Mouse (Mus musculus) right cerebral cortex, postnatal 36 days (tissue): Measurements from ENCODE around the gene Rnf123.

Source experiments
- DNase-seq, 2 experiments: peaks; one replicate each; pipeline ENCODE4 v3.0.0; 2022; ENCODE audit warnings: low spot score in 2 of 2, mixed read lengths in 1 of 2

Gene Rnf123

DNA sequence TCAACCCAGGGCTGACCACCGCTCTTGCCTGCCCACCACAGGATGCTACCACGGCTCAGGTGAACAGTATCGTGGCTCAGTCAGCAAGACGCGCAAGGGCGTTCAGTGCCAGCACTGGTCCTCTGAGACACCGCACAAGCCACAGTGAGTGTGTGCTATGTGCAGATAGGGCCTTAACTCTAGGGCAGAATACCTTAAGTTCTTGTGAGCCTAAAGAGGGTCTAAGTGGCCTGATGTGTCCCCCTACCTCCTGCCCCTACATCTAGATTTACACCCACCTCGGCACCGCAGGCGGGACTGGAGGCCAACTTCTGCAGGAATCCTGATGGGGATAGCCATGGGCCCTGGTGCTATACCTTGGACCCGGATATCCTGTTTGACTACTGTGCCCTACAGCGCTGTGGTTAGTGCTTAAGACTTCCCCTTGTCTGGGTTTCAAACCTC is at the start of gene Rnf123:
TSS of gene Rnf123 (minus strand) at position 359 of the 444 bp plus-strand sequence.
- no peak for DNase-seq

DNA sequence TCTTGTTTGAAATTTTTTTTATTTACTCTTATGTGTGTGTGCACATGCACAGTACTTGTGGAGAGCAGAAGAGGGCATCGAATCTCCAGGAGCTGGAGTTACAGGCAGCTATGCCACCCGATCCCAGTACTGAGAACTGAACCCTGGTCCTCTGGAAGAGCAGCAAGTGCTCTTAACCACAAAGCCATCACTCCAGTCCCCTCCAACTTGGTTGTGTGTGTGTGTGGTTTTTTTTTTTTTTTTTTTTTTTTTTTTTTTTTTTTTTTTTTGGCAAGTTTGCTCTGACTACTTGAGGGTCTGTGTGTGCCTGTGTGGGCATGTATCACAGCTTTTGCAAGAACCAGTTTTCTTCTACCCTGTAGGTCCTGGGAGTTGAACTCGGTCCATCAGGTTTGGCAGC is 49.2 kb upstream of the Rnf123 start:
- no peak for DNase-seq

DNA sequence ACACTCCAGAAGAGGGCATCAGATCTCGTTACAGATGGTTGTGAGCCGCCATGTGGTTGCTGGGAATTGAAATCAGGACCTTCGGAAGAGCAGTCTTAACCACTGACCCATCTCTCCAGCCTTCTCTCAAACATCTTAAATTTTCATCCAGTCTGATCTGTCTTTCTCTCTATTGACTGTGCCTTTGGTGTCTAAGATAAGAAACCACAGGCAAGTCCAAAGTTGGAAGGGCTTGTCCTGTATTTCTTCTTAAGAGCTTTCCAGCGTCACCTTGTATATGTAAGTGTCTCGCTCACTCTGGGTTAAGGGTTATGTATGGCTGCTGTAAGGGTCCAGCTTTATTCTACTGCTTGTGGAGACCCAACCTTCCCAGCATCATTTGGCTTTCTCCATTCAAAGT is 48.4 kb upstream of the Rnf123 start:
- DNase-seq = no peak

DNA sequence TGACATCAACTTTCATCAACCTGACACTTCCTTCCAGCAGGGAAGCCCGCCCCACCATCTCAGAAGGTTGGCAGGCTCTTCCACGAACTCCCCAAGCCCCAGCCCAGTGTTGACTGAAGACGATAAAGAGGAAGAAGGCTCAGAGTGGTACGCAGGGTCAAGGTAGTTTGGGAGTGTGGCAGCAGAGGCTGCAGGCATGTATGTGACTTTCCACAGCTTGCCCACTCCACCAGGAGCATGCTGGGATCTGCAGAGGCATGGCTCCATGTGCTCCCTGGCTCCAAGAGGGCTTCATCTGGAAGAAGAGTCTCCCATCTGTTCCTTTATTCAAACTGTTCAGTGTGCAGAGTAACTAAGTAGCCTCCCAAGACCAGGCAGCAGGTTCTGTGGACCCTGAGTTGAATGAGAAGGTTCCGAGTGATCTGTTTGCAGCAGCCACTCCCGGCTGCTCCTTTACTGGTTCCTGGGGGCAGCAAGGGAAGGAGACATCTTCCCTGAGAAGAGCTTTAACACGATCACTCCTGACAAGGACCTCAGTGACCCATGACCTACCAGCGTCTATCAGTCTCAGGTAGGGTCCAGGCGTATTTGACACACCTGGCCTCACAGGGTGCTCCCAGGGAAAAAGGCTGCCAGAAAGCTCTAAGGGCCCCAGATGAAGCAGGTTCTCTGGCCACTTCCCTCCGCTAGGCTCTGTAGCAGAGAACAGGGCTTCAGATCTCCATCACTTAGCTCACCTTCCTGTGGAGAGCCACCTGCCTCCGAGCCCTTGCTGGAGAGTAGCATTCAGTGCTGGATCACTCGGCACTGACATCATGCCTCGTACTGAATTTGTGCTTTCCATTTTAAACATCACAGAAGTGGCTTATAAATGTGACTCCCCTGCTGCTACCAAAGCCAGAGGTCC is 46.1 kb upstream of the Rnf123 start:
- no peak for DNase-seq

DNA sequence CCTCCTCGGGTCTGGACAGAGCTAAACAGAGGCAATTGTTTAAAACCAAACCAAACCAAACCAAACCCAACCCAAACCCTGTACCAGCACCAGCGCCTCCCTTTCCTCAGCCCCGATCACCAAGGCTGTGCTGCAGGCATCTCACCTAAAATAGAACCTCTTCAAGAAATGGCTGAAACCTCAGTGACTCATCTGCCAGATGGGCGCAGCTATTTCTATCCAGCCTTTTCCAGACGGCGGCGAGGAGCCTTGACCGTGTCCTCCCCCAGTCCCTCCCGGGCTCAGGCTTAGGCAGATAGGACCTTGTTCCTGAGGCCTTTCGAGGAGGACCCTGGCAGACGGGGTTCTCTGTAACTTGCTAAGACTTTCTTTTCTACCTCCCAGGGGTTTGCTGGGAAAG is 45.1 kb upstream of the Rnf123 start:
- peak; percentile 68 to 85 for DNase-seq

DNA sequence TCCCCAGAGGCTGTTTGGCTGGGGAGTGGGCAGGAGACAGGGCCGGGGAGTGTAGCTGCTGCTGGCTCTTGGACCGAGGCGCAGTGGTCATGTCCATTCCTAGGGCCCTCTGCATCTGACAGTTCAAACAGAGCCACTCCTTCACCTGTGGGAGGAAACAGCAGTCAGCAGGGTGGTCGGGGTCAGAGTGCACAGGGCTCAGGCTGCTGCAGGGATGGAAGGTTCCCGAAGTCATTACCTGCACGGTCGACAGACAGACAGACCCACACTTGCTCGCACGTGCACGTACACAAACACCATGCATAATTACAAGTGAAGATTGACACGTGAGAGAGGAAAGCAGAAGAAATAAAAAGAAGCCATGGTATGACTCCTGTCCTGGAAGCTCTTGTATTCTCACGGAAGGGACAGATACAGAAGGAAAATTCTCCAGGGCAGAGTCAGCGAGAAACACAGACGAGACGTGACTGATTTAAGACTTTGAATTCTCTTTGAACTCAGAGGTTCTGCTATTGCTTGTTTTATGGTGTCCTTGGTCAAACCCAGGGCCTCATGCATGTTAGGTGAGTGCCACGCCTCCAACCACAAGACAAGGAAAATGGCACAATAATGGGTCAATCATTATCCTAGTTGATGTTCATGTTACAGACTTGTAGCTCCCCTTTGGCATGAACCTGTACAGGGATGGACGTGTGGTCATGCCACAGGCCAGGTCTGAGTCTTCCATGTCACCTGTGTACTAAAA is 43.5 kb upstream of the Rnf123 start:
- DNase-seq = no peak

DNA sequence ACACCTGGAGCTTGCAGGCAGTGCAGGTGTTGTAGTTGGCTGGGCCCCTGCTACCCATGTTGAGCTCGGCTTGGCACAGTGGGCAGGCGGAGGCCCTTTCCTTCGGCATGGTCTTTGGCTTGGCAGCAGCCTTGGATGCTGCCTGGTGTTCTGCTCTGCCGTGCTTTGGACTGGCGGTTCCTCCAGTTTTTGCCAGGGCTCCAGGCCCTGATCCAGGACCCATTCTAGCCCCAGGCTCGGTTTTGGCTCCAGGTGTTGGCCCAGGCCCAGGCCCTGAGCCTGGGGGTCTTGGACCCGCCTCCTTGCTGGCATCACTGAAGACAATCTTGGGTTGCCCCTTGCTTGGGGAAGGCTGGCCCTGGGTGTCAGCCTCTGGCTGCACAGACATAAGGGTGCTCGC is 42.6 kb upstream of the Rnf123 start:
- no peak for DNase-seq

DNA sequence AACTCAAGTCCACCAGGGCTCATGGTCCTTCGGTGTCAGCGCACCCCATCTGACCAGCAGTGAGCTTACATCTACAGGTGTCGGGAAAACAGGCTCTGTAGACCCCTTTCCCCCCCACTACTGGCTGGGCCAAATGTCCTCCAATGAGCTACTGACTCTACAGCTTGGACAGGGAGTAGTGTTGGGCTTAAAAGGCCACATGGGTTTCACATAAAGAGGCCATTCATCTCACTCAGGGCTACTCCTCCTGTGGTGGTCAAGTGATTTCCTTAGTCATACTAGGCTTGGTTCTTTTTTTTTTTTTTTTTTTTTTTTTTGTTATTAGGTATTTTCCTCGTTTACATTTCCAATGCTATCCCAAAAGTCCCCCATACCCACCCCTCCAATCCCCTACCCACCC is 40.8 kb upstream of the Rnf123 start:
- DNase-seq = no peak

DNA sequence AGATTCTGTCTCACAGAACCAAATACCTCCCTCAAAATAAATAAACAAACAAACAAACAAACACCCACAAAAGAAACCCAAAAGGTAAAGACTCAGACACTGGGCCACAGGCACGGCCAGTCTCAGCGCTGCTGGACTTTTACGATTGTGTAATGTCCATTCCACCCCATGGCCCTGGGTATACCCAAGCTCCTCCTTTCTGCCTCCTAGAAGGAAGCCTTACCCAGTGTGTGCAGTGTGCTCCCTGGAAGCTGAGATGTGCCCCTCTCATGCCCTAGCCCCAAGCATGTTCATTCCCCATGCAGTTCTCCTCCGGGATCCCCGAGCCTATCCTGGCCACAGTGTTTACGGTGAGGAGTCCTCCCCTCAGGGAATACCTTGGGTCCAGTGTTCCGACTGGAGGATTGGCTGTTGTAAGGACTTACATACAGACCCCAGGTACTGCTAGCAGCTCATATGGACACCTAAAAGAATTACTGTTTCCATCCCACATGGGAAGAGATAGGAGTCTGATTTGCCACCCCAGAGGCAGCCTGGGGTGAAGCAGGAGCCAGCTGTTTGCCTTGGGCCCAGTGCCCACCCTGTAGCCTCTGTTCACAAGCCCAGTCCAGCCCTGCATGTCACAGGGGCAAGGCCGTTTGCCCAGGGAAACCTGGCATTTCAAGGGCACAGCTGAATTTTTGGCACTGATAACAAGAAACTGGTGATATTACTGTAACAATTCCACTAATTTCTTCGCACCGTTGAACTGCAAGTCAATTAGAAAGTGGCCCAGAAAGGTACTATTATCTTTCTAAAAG is 38.2 kb upstream of the Rnf123 start:
- no peak for DNase-seq

DNA sequence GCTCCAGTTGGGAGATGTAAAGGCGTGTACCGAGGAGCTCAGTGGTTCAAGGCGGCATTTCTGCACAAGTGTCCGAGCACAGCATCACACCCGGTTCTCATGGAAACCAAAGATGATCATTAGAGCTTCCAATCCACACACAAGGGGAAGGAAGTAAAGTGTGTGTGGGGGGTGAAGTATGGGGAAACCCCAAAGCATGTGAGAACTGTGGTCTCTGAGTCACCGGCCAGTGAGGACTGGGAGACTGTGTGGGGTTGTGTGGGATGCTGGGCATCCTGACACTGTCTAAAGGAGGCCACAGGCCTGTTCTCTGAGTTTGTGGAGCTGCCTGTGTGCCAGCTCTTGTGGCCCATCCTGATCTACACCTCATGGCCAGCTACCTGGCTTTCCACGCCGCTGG is 37.5 kb upstream of the Rnf123 start:
- no peak for DNase-seq

DNA sequence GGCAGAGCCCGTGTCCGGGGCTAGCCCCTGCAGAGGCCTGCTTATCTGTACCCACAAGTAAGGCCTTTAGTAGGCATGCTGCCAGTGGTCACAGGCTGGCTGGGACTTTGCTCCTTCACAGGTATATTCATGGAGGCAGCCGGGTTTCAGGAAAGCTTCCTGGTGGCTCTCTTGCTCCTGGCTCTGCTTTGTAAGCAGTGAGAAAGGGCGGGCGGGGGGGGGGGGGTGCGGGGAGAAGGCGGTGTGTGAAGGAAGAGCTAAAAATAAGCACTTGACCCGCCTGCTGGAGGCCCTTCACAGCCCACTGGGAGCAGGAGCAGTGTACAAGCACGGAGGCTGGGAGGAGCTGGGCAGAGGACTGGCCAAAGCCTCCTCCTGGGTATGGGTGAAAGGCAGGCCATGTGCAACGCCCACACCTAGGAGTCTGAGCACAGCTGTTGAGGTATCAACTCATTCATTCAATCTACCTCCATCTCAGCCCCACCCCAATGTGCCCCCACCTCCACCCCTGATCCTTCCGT is 36.8 kb upstream of the Rnf123 start:
- no peak for DNase-seq

DNA sequence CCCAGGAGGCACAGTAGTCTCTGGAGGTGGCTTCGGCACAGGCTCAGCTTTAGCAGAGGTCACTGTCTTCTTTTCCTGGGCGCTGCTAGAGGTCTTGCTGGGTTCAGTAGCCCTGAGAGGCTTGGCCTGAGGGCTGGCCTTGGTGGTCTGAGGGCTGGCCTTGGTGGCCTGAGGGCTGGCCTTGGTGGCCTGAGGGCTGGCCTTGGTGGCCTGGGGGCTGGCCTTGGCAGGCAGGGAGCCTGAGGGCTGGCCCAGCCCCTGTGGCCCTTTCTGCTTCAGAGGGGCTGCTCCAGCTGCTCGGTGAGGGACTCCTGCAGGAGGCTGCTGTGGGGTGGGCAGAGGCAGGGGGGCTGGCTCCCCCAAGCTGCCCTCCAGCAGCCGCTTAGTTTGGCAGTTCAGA is 34.0 kb upstream of the Rnf123 start:
- DNase-seq = no peak

DNA sequence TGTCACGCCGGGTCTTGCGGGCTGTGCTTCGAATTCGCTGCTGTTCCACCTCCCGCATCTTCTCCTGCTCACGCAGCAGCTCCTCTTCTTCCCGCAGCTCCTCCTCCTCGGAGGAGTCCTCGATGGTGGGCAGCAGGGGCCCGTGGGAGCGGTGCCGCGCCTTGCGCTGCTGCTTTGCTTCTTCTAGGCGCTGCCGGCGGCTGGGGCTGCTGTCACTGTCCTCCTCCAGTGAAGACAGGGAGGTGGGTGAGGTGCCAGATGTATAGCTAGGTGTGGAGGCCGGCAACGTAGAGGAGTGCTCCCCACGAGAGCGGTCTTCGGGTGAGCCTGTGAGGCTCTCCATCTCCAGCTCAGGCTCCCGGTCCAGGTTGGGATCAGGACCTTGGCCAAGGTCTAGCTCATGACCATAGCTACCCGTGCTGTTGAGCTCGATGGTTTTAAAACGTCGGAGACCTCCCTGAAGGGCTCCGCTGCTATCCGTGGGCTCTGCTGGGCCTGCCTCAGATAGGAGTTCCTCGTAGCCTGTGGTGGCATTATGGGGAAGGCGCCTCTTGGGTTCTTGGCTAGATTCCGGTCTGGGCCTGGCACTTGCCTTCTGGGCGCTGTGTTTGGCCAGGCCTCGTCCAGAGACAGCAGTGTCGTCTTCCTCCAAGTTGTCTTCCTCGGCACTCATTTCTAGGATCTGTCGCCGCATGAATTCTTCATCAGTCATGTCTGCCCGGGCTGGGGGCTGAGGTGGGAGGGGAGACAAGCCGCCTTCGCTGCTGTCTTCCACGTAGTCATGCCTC is 32.3 kb upstream of the Rnf123 start:
- peak; percentile 62 to 73 for DNase-seq

DNA sequence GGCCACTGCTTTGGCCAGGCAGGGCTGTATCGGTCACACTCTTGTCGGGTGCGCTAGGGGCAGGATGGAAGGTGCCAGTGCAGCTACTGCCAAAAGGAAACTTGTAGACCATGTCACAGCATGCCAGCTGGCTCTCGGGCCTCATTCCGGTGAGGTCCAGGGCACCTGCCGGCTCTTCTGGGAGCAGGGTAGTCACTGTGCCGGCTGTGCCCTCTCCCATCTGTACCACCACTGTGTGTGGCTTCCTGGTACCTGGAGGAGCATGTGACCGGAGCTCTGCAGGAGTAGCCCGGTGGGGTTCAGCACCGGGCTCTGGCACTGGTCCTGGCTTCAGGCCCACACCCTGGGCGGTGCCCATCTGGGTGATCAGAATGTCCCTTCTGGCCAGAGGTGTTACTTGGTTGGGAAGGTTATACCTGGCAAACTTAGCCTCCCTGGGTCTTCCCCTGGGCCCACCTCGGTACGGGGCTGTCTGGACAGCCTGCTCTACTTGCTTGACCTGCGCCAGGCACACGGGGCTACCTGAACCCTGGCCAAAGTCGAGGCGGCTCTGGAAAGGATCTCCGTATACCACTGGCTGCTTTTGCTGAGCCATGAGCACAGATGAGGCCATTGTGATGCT is 29.7 kb upstream of the Rnf123 start:
- no peak for DNase-seq

DNA sequence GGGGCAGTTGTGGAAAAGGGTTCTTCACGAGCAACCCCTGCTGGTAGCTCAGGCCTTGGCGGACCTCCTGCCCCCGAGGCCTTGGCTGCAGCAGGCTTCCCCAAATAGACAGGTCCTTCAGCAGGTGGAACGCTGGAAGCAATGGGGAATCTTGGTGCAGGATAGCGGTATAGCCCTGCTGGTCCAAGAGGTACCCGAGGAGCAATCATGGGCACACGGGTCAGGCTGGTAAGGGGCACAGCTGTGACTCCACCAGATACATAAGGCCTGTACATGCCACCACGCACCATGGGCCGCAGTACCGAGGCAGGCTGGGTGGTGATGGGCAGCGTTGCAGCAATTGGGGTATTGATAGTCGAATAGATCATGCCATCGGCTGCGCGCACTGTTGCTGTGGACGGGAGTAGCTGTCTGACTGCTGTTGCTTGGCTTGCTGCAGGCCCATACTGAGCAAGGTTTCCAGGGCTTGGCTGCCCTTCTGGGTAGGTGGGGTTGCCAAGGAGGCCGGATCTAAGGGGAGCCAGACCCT is 28.5 kb upstream of the Rnf123 start:
- no peak for DNase-seq

DNA sequence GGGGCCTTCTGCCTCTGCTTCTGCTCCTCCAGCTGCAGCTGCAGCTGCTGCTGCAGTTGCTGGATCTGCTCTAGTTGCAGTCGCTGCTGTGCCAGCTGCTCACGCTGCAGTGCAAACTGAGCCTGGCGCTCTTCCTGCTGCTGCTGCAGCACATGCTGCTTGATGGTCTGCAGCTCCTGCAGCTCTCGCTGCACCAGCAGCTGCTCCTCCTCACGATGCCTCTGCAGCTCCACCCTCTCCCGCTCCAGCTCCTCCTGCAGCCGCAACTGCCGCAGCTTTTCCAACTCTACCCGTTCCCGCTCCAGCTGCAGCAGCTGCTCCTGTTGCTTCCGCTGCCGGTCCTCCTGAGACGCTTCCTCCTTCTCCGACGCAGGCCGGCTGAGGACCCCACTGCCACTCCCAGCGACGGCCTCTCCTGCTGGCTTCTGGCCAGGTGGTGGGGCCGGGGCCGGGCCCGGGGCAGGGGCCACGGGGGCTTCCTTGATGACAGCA is 28.0 kb upstream of the Rnf123 start:
- DNase-seq = no peak

DNA sequence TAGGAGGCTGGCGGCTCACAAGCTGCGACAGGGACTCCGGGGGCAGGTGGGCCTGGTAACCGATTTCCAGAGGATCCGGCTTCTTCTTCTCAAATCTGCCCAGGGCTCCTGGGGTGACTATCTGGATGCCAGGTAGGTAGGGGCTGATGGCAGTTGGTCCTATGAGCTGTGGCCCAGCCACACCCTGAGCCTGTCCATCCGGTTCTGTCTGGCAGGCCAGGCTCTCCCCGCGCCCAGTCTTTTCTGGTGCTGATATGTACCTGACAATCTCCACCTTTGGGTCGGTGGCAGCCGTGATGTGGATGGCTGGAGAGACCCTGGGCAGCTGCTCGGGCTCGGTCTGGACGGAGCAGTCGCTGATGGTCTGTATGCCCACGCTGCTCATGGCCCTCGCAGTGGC is 27.0 kb upstream of the Rnf123 start:
- no peak for DNase-seq

DNA sequence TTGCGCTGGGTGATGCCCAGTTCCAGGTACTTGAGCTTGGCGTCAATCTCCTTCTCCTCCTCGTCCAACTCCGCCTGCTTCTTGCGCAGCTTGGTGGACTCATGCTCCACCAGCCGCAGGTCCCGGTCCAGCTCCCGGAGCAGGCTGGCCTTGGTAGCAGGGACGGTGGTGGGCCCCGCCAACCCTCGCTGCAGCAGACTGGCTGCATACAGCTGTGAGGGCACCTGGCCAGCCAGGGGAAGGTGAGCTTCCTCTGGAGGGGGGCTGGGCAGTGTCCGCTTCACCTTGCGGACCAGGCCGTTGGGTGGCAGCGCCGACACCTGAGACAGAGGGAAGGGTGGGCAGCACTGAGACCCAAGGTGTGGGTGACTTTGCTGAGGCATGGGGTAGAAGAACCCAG is 24.7 kb upstream of the Rnf123 start:
- DNase-seq = no peak

DNA sequence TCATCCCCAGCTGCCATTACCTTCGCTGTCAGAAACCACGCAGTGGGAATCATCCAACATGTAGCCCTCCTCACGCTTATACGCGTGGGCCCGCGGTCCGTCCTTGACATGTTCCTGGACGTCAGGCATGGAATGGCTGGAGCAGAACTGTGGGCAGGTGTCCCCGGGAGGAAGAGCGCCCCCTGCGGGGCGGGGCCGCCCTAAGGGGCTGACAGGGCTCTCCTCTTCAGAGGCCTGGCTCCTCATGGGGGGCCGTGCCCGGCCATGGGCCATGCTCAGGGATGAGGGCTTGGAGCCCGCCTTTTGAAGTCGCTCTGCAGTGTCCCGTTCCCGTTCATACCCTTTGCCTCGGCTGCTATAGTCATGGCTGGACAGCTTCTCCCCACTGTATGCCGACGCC is 22.9 kb upstream of the Rnf123 start:
- no peak for DNase-seq

DNA sequence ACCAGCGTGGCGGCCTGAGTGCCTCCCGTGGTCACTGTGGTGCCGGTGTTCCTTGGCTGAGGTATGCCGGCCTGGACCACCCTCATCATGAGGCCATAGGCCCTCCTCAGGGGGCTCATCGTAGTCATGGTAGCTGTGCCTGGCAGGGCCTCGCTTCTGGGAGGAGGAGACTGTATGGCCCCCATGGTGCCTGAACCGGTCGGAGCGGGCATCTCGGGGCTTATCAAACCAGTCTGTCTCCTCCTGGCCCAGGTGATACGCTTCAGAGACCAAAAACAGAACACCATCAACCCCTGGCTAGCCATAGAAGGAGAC is 22.4 kb upstream of the Rnf123 start:
- DNase-seq = no peak
